Mouse (Mus musculus): ENCODE results near the gene Atp6v0a4.

Gene Atp6v0a4

GRCm38 (mm10) chr6:38072137-38072796 lies 52.1 kb downstream of the Atp6v0a4 start:
- DNase-seq, result no peak

- DNase-seq, result no peak
These were observed 53.1 kb downstream of the Atp6v0a4 start for GRCm38 (mm10) chr6:38071256-38071655.

- DNase-seq, result peak; percentile 48
These were observed 58.2 kb downstream of the Atp6v0a4 start for GRCm38 (mm10) chr6:38066215-38066614.

- DNase-seq, result peak; percentile 2
These were observed 58.8 kb downstream of the Atp6v0a4 start for GRCm38 (mm10) chr6:38065501-38066122.

GRCm38 (mm10) chr6:38065122-38065500 lies 59.3 kb downstream of the Atp6v0a4 start:
- no peak for DNase-seq

GRCm38 (mm10) chr6:38064621-38065020 lies 59.8 kb downstream of the Atp6v0a4 start:
- DNase-seq, result peak; percentile 4

- peak; percentile 22 for DNase-seq
These were observed 65.6 kb downstream of the Atp6v0a4 start for GRCm38 (mm10) chr6:38058805-38059204.

- no peak for DNase-seq
These were observed 68.7 kb downstream of the Atp6v0a4 start for GRCm38 (mm10) chr6:38055471-38056330.

- DNase-seq, result no peak
These were observed 74.8 kb downstream of the Atp6v0a4 start for GRCm38 (mm10) chr6:38049601-38050000.

- DNase-seq, result no peak
These were observed 75.4 kb downstream of the Atp6v0a4 start for GRCm38 (mm10) chr6:38048800-38049561.

- no peak for DNase-seq
These were observed 76.4 kb downstream of the Atp6v0a4 start for GRCm38 (mm10) chr6:38048003-38048402.

GRCm38 (mm10) chr6:38046838-38047237 lies 77.5 kb downstream of the Atp6v0a4 start, which contains the start of gene Svopl:
Gene Svopl, minus strand, starts transcription at chr6:38046996.
- DNase-seq, result no peak

GRCm38 (mm10) chr6:38032801-38033566 lies 91.4 kb downstream of the Atp6v0a4 start:
- no peak for DNase-seq

GRCm38 (mm10) chr6:38031924-38032540 lies 92.4 kb downstream of the Atp6v0a4 start:
- no peak for DNase-seq

GRCm38 (mm10) chr6:38028205-38028604 lies 96.2 kb downstream of the Atp6v0a4 start:
- no peak for DNase-seq

GRCm38 (mm10) chr6:38027771-38028170 lies 96.6 kb downstream of the Atp6v0a4 start:
- no peak for DNase-seq

- no peak for DNase-seq
These were observed 101.1 kb downstream of the Atp6v0a4 start for GRCm38 (mm10) chr6:38023284-38023683.

- DNase-seq, result no peak
These were observed 103.0 kb downstream of the Atp6v0a4 start for GRCm38 (mm10) chr6:38021406-38021805.

- no peak for DNase-seq
These were observed 111.6 kb downstream of the Atp6v0a4 start for GRCm38 (mm10) chr6:38012829-38013228.

GRCm38 (mm10) chr6:38007459-38007858 lies 116.9 kb downstream of the Atp6v0a4 start:
- DNase-seq, result peak; percentile 35
